Mouse (Mus musculus) kidney, adult 8-10 months (tissue): Measurements from ENCODE around the gene Tubb3.
"Not testable (repeated sequence)": the region's sequence is repeated elsewhere in the genome, so short reads cannot be mapped to it uniquely, and the experiment has no call there.

Source experiments
- DNase-seq, 2 experiments: peaks; one replicate each; pipeline ENCODE4 v3.0.0; 2022

Gene Tubb3

DNA sequence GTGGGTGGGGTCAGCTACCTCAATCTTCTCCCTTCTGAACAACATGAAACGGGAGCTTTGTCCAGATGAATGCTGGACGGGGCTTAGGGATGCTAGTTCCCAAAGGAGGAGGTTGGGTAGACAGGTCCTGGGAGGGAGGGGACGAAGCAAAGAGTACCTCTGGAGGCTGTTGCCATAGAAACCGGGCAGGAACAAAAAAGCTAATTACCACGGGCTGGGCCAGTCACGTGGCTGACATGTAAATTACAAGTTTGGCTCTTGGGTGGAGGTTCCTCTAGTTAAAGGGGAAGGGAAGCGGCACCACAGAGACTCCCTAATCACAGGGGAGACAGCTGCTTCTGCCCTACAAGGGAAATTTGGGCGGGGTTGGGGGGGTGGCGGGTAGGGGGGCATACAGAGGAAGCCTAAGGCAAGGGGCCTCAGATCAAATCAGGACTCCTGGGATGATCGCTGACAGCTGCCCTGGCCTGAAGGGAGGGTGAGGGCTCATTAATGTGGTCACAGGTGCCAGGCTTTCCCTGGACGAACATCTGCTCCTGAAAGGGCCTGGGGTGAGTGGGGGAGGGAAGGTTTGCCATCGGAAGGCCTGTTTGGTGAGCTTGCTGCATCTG is 1.4 kb downstream of the Tubb3 start:
- no peak for DNase-seq

DNA sequence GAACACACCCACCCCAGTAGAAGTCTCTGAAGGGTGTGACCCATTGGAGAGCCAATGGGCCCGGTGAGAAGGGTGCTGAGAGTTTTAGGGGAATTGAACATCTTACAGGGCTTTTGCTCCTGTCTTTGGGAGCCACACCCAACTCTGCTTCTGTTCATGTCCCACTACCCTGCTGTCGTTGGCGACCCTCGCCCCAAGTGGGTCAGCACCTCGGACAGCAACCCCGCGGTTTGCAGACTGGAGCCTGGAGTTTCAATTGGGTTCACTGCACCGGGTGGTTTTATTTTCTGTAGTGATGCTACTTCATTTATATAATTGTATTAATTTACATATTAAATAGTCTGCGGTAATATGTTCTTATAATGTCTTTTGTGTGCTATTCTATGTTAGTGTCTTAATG is 3.0 kb downstream of the Tubb3 start:
- DNase-seq = no peak

DNA sequence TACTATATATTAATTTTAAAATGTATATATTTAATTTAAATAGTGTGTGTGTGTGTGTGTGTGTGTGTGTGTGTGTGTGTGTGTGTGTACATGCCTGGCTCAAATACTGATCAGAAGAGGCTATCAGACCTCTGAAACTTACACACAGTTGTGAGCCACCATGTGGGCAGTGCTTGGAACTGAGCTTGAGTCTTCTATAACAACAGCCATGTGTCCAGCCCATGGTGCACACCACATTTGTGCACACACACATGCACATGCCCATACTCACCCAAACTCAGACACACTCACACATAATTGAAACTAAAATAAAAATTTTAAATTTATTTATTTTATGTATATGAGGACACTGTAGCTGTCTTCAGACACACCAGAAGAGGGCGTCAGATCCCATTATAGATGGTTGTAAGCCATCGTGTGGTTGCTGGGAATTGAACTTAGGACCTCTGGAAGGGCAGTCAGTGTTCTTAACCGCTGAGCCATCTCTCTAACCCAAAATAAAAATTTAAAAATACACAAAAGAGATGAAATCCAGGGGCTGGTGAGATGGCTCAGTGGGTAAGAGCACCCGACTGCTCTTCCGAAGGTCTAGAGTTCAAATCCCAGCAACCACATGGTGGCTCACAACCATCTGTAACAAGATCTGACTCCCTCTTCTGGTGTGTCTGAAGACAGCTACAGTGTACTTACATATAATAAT is 3.9 kb downstream of the Tubb3 start:
- not testable (repeated sequence) for DNase-seq

DNA sequence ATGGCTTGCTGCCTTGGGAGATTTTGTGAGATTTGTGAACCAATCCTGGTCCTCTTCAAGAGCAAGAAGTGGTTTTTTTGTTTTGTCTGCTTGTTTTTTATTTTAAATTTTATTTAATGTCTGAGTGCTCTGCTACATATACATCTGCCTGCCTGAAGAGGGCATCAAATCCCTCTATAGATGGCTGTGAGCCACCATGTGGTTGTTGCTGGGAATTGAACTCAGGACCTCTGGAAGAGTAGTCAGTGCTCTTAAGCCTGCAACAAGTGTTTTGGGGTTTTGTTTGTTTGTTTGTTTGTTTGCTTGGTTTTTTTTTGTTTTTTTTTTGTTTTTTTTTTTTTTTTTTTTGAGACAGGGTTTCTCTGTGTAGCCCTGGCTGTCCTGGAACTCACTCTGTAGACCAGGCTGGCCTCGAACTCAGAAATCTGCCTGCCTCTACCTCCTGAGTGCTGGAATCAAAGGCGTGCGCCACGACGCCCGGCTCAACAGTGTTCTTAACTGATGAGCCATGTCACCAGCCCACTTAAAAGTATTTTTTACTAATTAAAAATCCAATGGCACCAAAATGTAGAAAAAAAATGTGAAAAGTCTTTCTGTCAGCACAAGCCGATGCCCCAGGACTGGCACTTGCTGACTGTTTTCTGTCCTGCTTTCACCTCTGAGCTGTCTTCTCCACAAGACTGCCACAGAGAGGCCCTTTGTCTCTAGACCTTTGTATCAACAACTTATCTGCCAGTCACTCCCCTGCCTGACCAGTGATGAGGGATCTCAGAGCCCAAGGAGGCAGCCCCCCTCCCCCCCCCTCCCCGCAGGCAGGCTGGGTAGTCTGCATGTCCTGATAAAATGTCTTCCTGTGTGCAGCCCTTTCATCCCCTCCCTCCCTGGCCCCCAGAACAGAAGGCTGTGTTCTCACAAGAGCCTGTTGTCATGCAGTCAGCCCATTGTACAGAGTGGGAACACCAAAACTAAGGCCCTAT is 5.0 kb downstream of the Tubb3 start:
- no peak for DNase-seq

DNA sequence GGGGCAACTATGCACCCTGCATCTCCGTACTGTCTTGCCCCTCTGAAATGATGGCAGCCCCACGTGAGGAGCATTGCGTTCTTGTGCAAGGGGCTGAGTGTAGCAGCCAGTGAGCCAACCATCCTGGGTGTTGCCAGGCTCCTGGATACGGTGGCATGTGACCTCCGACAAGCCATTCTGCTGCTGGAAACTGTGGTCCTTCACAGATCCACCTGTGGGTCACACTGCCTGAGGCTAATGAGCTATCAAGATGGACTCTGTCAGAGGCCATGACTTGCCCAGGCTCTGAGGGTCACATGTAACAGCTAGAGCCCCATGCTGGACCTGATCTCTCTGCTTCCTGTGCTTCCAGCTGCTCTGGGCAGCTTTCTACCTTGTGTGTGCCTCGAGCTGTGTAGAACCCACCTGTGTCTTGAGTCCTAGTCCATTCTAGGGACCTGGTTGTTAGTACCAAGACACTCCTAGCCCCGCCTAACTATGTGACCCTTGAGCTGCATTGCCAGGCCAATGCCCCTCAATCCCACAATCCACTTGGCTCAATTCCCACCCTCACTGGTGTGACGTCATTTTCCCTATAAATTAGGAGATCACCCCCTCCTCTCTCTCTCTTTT is 5.8 kb downstream of the Tubb3 start:
- DNase-seq = no peak

DNA sequence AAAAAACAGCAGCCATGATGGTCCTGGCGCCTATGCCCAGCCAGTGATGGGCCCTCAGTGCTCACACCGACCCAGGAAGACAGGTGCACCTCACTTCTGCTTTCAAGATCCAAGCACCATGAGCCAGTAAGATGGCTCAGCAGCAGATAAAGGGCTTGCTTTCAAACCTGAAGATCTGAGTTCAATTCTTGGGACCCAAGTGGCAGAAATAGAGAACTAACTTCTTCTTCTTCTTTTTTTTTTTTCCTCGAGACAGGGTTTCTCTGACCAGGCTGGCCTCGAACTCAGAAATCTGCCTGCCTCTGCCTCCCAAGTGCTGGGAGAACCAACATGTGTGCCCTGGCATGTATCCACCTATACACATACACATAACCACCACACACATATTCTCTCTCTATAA is 8.5 kb downstream of the Tubb3 start:
- no peak for DNase-seq

DNA sequence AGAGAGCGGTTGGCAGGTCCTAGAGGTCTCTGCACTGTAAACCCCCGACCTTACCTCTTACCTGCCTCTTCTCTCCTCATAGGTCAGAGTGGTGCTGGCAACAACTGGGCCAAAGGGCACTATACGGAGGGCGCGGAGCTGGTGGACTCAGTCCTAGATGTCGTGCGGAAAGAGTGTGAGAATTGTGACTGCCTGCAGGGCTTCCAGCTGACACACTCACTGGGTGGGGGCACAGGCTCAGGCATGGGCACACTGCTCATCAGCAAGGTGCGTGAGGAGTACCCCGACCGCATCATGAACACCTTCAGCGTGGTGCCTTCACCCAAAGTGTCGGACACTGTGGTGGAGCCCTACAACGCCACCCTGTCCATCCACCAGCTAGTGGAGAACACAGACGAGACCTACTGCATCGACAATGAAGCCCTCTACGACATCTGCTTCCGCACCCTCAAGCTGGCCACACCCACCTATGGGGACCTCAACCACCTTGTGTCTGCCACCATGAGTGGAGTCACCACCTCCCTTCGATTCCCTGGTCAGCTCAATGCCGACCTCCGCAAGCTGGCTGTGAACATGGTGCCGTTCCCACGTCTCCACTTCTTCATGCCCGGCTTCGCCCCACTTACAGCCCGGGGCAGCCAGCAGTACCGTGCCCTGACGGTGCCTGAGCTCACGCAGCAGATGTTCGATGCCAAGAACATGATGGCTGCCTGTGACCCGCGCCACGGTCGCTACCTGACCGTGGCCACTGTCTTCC is 9.5 kb downstream of the Tubb3 start:
- DNase-seq = no peak

DNA sequence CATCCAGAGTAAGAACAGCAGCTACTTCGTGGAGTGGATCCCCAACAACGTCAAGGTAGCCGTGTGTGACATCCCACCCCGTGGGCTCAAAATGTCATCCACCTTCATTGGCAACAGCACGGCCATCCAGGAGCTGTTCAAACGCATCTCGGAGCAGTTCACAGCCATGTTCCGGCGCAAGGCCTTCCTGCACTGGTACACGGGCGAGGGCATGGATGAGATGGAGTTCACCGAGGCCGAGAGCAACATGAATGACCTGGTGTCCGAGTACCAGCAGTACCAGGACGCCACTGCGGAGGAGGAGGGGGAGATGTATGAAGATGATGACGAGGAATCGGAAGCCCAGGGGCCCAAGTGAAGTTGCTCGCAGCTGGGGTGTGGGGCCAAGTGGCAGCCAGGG is 10.1 kb downstream of the Tubb3 start:
- DNase-seq = no peak

DNA sequence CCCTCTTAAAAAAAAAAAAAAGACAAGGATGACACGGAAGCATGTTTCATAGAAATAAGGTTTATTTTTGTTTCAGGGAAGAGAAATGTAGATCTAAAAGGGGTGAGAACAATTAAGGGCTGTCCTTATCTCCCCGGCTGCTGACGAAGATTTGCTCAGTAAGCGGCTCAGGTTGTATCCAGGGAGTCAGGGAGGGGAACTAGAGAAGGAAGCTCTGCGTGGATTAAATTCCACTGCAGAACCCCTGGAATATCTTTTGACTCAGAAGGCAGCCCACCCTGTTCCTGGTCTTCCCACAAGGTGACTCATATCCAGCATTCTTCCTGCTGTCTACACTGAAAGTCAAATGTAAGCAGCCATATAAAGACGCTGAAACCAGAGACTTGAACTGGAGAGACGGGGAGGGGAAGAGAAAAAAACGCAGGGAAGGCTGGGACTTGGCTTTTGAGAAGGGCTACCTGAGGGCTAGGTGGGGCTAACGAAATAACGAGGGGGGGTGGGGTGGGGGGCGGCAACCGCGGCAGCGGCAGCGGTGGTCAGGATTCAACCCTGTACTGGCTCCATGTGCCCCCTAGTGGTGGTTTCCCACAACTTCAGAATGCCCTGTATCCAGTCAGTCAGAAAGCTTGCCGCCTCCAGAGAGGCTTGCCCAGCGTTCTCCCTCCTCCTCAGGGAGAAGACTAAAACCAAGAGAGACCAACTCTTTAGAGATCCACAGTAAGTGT is 11.0 kb downstream of the Tubb3 start:
- peak; percentile 71 to 84 for DNase-seq

DNA sequence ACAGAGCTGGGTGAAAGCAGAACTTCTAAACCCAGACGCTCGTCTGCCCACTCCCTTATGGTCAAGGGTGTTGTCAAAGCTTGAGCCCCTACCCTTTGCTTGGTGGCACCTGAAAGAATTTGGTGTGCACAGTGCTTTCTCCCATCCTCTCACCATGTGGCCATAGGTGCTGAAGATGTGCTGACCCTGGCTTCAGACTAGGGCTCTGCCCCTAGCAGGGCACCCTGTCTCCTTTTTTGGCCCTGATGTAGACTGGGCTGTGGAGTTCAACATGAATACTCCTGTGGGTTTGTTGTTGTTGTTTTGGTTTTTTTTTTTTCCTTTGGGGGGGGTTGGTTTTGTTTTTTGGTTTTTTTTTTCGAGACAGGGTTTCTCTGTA is 11.5 kb downstream of the Tubb3 start:
- no peak for DNase-seq

DNA sequence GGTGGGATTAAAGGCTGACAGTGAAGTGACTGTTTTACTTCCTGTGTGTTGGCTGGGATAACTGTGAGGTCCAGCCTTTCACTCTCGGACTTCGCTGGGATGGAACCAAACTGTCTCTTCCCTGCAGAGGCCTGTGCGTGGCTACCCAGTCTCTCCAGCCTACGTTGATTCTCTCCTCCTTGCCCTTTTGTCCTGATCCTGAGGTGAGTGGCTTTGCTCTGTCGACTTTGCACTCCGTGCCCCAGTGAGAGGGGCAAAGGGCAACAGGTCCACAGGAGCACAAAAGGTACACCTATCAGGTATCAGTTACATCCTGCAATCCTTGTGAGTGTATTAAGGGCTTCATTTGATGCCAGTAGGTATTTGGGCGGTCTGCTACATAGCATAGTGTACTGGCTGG is 12.2 kb downstream of the Tubb3 start, which contains the start of gene Def8:
Gene Def8 (plus strand): TSS at position 87 of the 400 bp plus-strand sequence.
- peak; percentile 62 to 67 for DNase-seq

DNA sequence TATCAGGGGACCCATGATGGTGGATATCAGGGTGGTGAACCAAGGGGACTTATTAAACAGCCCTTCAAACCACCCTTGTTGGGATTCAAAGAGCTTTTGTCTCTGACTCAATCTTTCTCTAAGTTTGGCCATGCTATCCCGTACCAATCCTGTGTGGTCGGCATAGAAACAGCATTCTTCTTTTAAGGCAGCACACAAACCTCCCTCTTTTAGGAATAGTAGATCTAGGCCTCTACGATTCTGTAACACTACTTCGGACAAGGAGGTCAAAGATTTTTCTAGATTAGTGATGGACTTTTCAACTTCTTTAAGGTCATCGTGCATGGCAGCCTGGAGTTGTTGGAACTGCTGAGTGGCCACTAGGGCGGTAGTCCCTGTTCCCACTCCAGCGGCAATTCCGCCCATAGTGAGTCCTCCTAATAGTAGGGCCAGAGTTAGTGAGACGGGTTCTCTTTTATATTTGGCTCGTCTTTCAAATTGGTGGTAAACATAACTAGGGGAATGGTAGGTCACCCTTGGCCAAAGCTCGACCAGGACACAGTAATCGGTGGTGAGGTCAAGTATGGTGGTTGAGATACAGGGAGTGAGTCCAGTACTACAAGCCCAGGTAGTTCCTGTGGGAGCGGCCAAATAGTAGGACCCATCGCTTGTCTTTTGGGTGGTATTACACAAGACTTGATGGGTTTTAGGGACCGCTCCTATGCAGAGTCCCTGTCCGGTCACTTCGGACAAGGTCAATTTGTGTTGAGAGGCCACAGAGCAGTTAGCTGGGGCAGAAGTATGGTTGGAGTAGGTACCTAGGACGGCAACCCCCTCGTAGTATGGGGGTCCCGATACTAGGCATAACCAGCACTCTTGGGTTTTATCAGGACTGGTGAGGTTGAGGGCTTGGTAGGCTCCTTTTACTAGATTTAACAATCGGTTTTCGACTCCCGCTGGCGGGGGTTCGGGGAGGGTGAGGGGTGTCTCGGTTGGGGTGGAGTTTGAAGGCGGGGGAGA is 15.6 kb downstream of the Tubb3 start:
- DNase-seq = no peak

DNA sequence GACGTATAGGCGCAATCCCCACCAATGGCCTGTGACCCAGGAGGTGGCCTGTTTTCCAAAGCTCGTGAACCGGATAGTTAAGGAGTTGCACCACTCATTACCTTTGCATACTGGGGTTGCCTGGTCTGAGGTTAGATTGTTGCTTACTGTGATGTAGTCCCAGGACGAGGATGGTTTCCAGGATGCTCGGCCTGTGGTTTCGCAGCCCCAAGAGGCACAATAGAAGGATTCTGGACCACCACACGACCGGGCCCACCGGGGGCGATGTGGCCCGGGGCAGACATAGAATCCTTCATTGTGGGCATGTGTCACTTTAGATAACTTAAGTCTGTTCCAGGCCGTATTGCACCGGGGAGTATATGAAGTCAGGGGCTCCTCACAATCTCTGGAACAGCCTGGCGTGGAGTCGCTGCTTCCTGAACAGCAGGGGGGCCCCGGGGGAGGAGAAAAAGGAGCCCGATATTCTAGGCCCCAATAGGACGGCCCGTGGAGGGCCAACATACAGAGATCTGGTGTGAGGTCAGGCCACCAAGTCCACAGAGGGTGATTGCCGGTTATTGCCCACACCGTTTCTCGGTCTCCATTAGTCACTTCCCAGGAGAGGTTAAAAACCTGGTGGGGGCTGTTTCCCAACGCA is 16.5 kb downstream of the Tubb3 start:
- DNase-seq = no peak

DNA sequence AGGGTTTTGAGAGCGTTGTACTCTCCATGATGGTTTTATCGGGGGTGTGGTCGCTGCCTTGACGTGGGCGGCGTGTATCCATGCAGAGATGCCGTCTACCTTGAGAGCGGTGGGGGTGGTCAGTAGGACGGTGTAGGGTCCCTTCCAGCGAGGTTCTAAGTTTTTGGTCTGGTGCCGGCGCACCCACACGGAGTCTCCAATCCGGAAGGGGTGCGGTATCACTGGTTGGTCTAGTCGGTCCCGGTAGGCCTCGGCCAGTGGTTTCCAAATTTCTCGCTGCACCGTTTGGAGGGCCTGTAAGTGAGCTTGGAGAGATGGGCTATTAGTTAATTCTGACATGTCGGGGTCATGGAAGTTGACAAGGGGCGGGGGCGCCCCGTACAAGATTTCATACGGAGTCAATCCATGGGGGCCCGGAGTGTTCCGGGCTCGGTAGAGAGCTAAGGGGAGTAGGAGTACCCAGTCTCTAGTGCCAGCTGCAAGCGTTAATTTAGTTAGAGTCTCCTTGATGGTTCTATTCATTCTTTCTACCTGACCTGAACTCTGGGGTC is 17.2 kb downstream of the Tubb3 start:
- no peak for DNase-seq

DNA sequence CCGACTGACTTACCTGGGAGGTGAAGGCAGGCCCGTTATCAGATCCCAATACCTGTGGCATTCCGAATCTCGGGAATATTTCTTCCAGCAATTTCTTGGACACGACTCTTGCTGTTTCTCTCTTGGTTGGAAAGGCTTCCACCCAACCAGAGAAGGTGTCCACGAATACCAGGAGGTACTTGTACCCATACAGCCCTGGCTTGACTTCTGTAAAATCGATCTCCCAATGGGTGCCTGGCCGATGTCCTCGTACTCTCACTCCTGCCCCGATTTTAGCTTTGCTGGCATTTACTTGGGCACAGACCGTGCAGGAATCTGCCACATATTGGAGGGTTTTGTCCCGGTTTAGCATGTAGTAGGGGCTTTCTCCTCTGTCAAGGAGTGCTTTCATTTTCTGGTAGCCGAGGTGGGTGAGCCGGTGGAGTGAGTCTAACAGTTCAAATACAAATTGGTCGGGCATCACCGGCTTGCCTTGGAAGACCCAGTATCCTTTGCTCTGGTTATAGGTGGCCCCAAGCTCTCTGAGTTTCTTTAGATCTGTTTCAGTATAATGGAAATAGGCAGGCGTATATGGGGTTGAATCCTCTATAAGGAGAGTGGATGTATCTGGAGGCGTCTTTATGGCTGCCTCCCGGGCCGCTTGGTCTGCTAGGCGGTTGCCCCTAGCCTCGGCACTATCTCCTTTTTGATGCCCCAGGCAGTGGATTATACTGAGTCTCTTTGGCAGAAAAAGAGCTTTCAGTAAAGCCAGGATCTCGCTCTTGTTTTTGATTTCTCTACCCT is 17.9 kb downstream of the Tubb3 start:
- DNase-seq = no peak

DNA sequence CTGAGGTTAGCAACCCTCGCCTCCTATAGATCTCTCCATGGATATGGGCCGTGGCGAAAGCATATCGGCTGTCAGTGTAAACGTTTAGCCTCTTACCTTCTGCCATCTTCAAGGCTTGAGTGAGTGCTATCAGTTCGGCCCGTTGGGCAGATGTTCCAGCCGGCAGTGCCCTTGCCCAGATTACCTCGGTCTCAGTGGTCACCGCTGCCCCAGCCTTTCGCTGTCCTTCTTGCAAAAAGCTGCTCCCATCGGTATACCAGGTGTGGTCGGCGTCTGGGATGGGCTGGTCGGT is 18.4 kb downstream of the Tubb3 start:
- DNase-seq = not testable (repeated sequence)

DNA sequence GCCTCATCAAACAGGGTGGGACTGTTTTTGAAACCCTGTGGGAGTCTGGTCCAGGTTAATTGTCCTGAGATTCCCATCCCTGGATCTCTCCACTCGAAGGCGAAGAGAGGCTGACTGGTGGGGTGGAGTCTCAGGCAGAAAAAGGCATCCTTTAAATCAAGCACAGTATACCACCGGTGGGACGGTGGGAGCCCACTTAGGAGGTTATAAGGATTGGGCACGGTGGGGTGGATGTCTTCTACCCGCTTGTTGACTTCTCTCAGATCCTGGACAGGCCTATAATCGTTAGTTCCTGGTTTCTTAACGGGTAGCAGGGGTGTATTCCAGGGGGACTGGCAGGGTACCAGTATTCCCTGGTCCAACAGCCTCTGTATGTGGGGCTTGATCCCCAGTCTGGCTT is 19.7 kb downstream of the Tubb3 start:
- not testable (repeated sequence) for DNase-seq

DNA sequence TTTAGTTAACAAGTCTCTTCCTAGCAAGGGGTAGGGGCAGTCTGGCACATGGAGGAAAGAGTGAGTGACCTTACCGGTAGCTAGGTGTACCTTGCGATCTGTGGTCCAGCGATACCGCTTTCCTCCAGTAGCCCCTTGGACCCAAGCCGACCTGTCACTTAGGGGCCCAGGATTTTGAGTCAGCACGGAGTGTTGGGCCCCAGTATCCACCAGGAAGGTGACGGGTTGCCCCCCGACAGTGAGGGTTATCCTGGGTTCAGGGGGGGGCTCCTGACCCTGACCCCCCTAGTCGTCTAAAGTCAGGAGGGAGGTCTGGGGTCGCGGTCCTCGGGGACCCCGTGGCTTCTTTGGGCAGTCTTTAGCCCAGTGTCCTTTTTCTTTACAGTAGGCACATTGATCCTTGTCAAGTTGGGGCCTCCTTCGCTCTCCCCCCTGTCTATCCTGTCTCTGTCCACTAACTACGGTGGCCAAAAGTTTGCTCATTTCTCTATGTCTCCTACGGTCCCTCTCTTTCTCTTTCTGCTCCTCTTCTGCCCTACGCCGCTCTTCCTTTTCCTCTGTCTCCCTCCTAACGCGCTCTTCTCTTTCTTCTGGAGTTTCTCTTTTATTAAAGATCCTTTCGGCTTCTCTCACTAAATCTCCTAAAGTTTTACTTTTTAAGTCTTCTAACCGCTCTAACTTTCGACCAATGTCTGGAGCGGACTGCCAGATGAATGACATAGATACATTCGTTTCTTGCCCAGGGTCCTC is 20.6 kb downstream of the Tubb3 start:
- DNase-seq = no peak
